Mouse (Mus musculus) thymus, adult 2 months (tissue): Measurements from ENCODE around the gene Gm21969.

Source experiments
- CTCF ChIP-seq: fragments of 200-500 bp; IDR thresholded peaks from 2 replicates; pipeline ENCODE4 v1.5.1; 2012; ENCODE audit warnings: mild to moderate bottlenecking, control low read depth, low read length, moderate library complexity, borderline replicate concordance; ENCODE audit not compliant: control insufficient read depth, poor library complexity, insufficient read depth; ENCODE audit errors: extremely low read depth
- POLR2A ChIP-seq: fragments of 200-500 bp; IDR thresholded peaks from 2 replicates; pipeline ENCODE4 v1.6.1; 2012; ENCODE audit warnings: mild to moderate bottlenecking, low read length, control low read depth, moderate library complexity; ENCODE audit not compliant: control insufficient read depth, poor library complexity, insufficient read depth; ENCODE audit errors: extremely low read depth

GRCm38 (mm10) chr4:139641829-139642425 is 38.9 kb downstream of the Gm21969 start:
- TF ChIP-seq POLR2A (no peak), CTCF (no peak)
